Mouse (Mus musculus) layer of hippocampus, postnatal 10 days (tissue): ENCODE measurements around the gene Mef2c. TPM values are rescaled to one million over a fixed set of nuclear protein-coding genes. Genes with fewer than 3 reads are reported as not detected.

Experiments used
- DNase-seq, 2 experiments: peaks; one replicate each; pipeline ENCODE4 v3.0.0; 2021; ENCODE audit warnings: low spot score in 2 of 2
- total RNA-seq, 2 experiments: library from RNA; stranded (reverse); gene quantifications; 2 replicates each; pipeline ENCODE4 v1.2.3; 2021

Mef2c gene
- total RNA-seq, 2 experiments from 2014 or later = 121 to 125 TPM

- DNase-seq = no peak
Measured at GRCm38 (mm10) chr13:83607883-83608581, 104.2 kb downstream of the Mef2c start.

- DNase-seq = no peak
Measured at GRCm38 (mm10) chr13:83608851-83609516, 105.2 kb downstream of the Mef2c start.

- no peak for DNase-seq
Measured at GRCm38 (mm10) chr13:83609517-83609878, 105.7 kb downstream of the Mef2c start.

- no peak for DNase-seq
Measured at GRCm38 (mm10) chr13:83610124-83610523, 106.3 kb downstream of the Mef2c start.

- DNase-seq = no peak
Measured at GRCm38 (mm10) chr13:83612195-83612594, 108.4 kb downstream of the Mef2c start.

GRCm38 (mm10) chr13:83615875-83616274 lies 112.0 kb downstream of the Mef2c start:
- no peak for DNase-seq

- no peak for DNase-seq
Measured at GRCm38 (mm10) chr13:83624651-83625050, 120.8 kb downstream of the Mef2c start.

GRCm38 (mm10) chr13:83627429-83627828 lies 123.6 kb downstream of the Mef2c start:
- DNase-seq = no peak

- no peak for DNase-seq
Measured at GRCm38 (mm10) chr13:83628139-83628538, 124.3 kb downstream of the Mef2c start.

- DNase-seq = no peak
Measured at GRCm38 (mm10) chr13:83633155-83633554, 129.3 kb downstream of the Mef2c start.

- no peak for DNase-seq
Measured at GRCm38 (mm10) chr13:83635218-83635617, 131.4 kb downstream of the Mef2c start.

- DNase-seq = no peak
Measured at GRCm38 (mm10) chr13:83637666-83638065, 133.8 kb downstream of the Mef2c start.

GRCm38 (mm10) chr13:83638735-83639134 lies 134.9 kb downstream of the Mef2c start:
- DNase-seq = no peak

- no peak for DNase-seq
Measured at GRCm38 (mm10) chr13:83649051-83649450, 145.2 kb downstream of the Mef2c start.

- no peak for DNase-seq
Measured at GRCm38 (mm10) chr13:83649795-83650476, 146.1 kb downstream of the Mef2c start.

GRCm38 (mm10) chr13:83650807-83651206 lies 147.0 kb downstream of the Mef2c start:
- no peak for DNase-seq

- no peak for DNase-seq
Measured at GRCm38 (mm10) chr13:83651941-83652548, 148.2 kb downstream of the Mef2c start.

- no peak for DNase-seq
Measured at GRCm38 (mm10) chr13:83652560-83652959, 148.7 kb downstream of the Mef2c start.

GRCm38 (mm10) chr13:83654889-83655769 lies 151.3 kb downstream of the Mef2c start:
- DNase-seq = peak; percentile 92 to 93

- DNase-seq = no peak
Measured at GRCm38 (mm10) chr13:83656094-83656493, 152.3 kb downstream of the Mef2c start.

- DNase-seq = no peak
Measured at GRCm38 (mm10) chr13:83656773-83657172, 152.9 kb downstream of the Mef2c start.
